Mouse (Mus musculus): ENCODE data around the gene Ak1.

GRCm38 (mm10) chr2:32645647-32646046 lies 24.1 kb downstream of the Ak1 start:
- TF ChIP-seq EP300 (IDR thresholded peaks at IDR 0.05) (no peak), CTCF (IDR thresholded peaks at IDR 0.05) (no peak; the same call in 1 of the 2 replicates)
